Mouse (Mus musculus): ENCODE measurements at regions not wholly inside any gene's neighbourhood (a gene's known extent, or its start where the extent isn't known, plus 50 kb on each side); places are given as distances from the start of the nearest gene placed in this dataset.

- Histone ChIP-seq H3K9ac (no peak overlapping the region), H3K4me2 (no peak overlapping the region), H3K36me3 (no peaks in the 10 kb centered on the region), H3K4me3 (replicated peaks) (no peak overlapping the region), H3K27me3 (replicated peaks) (no peaks in the 10 kb centered on the region), H3K27ac (no peak overlapping the region), H3K4me1 (no peaks in the 10 kb centered on the region), H3K9me3 (no peaks in the 10 kb centered on the region)
- WGBS = 76% methylated on average over 5 of the region's 5 CpGs
- ATAC-seq (ENCODE audit: insufficient read depth, low FRiP score, low read depth) = no peak
These were observed 156.9 kb upstream of the Spred2 start for GRCm38 (mm10) chr11:19767316-19767715.

GRCm38 (mm10) chr11:19767871-19768270, 156.3 kb upstream of the Spred2 start:
- H3K27ac ChIP-seq = no peak overlapping the region
- no peak overlapping the region for H3K9ac ChIP-seq
- no peak overlapping the region for H3K4me2 ChIP-seq
- H3K4me3 ChIP-seq (replicated peaks) = no peak overlapping the region
- no peaks in the 10 kb centered on the region for H3K9me3 ChIP-seq
- no peaks in the 10 kb centered on the region for H3K36me3 ChIP-seq
- WGBS = 87% methylated on average over 9 of the region's 9 CpGs
- no peaks in the 10 kb centered on the region for H3K4me1 ChIP-seq
- no peaks in the 10 kb centered on the region for H3K27me3 ChIP-seq (replicated peaks)
- ATAC-seq (ENCODE audit: insufficient read depth, low FRiP score, low read depth) = no peak

- no peak for ATAC-seq (ENCODE audit: insufficient read depth, low FRiP score, low read depth)
- no peaks in the 10 kb centered on the region for H3K27me3 ChIP-seq (replicated peaks)
- H3K36me3 ChIP-seq = no peaks in the 10 kb centered on the region
- 90% methylated on average over 1 of the region's 1 CpGs for WGBS
- no peak overlapping the region for H3K9ac ChIP-seq
- no peaks in the 10 kb centered on the region for H3K9me3 ChIP-seq
- H3K27ac ChIP-seq = no peak overlapping the region
- no peak overlapping the region for H3K4me2 ChIP-seq
- H3K4me1 ChIP-seq = no peaks in the 10 kb centered on the region
- no peak overlapping the region for H3K4me3 ChIP-seq (replicated peaks)
These were observed 155.2 kb upstream of the Spred2 start for GRCm38 (mm10) chr11:19768962-19769361.

GRCm38 (mm10) chr11:19774010-19774409, 150.2 kb upstream of the Spred2 start:
- H3K4me2 ChIP-seq = no peak overlapping the region
- 47% methylated on average over 9 of the region's 9 CpGs for WGBS
- ATAC-seq (ENCODE audit: insufficient read depth, low FRiP score, low read depth) = no peak
- no peaks in the 10 kb centered on the region for H3K9me3 ChIP-seq
- no peak overlapping the region for H3K9ac ChIP-seq
- H3K27me3 ChIP-seq (replicated peaks) = no peaks in the 10 kb centered on the region
- H3K27ac ChIP-seq = no peak overlapping the region
- H3K36me3 ChIP-seq = no peaks in the 10 kb centered on the region
- H3K4me1 ChIP-seq = peaks cover 11% of the 10 kb centered on the region; the same call in 1 of the 2 replicates
- H3K4me3 ChIP-seq (replicated peaks) = no peak overlapping the region

- 82% methylated on average over 4 of the region's 4 CpGs for WGBS
- Histone ChIP-seq H3K9me3 (no peaks in the 10 kb centered on the region), H3K27me3 (replicated peaks) (no peaks in the 10 kb centered on the region), H3K9ac (no peak overlapping the region), H3K27ac (no peak overlapping the region), H3K36me3 (no peaks in the 10 kb centered on the region), H3K4me1 (peaks cover 11% of the 10 kb centered on the region; the same call in 1 of the 2 replicates), H3K4me3 (replicated peaks) (no peak overlapping the region), H3K4me2 (no peak overlapping the region)
- no peak for ATAC-seq (ENCODE audit: insufficient read depth, low FRiP score, low read depth)
These were observed 148.4 kb upstream of the Spred2 start for GRCm38 (mm10) chr11:19775741-19776140.

GRCm38 (mm10) chr11:19776473-19777200, 147.5 kb upstream of the Spred2 start:
- ATAC-seq (ENCODE audit: insufficient read depth, low FRiP score, low read depth) = no peak
- no peaks in the 10 kb centered on the region for H3K9me3 ChIP-seq
- H3K4me1 ChIP-seq = peaks cover 11% of the 10 kb centered on the region; the same call in 1 of the 2 replicates
- H3K4me3 ChIP-seq (replicated peaks) = no peak overlapping the region
- H3K27ac ChIP-seq = no peak overlapping the region; the same call in 1 of the 2 replicates
- no peaks in the 10 kb centered on the region for H3K36me3 ChIP-seq
- no peaks in the 10 kb centered on the region for H3K27me3 ChIP-seq (replicated peaks)
- H3K4me2 ChIP-seq = no peak overlapping the region
- no peak overlapping the region for H3K9ac ChIP-seq
- WGBS = 59% methylated on average over 9 of the region's 9 CpGs

- no peak overlapping the region for H3K9ac ChIP-seq
- WGBS = 84% methylated on average over 2 of the region's 2 CpGs
- ATAC-seq (ENCODE audit: insufficient read depth, low FRiP score, low read depth) = no peak
These were observed 146.0 kb upstream of the Spred2 start for GRCm38 (mm10) chr11:19778191-19778590.

GRCm38 (mm10) chr11:19785110-19785509, 139.1 kb upstream of the Spred2 start:
- Histone ChIP-seq H3K4me2 (no peak overlapping the region), H3K36me3 (no peaks in the 10 kb centered on the region)
- ATAC-seq (ENCODE audit: insufficient read depth, low FRiP score, low read depth) = no peak

More at GRCm38 (mm10) chr11:19778191-19778590, 146.0 kb upstream of the Spred2 start:
- no peaks in the 10 kb centered on the region for H3K36me3 ChIP-seq
- peaks cover 11% of the 10 kb centered on the region; the same call in 1 of the 2 replicates for H3K4me1 ChIP-seq
- H3K27ac ChIP-seq = no peak overlapping the region
- no peak overlapping the region for H3K4me3 ChIP-seq (replicated peaks)
- no peak overlapping the region for H3K4me2 ChIP-seq
- no peaks in the 10 kb centered on the region for H3K9me3 ChIP-seq
- no peaks in the 10 kb centered on the region for H3K27me3 ChIP-seq (replicated peaks)

GRCm38 (mm10) chr11:19796950-19797670, 127.1 kb upstream of the Spred2 start:
- no peak for ATAC-seq (ENCODE audit: insufficient read depth, low FRiP score, low read depth)
- Histone ChIP-seq H3K9me3 (no peaks in the 10 kb centered on the region), H3K9ac (no peak overlapping the region), H3K27me3 (replicated peaks) (no peaks in the 10 kb centered on the region), H3K27ac (no peak overlapping the region), H3K4me2 (no peak overlapping the region), H3K4me3 (replicated peaks) (no peak overlapping the region), H3K36me3 (no peaks in the 10 kb centered on the region), H3K4me1 (no peaks in the 10 kb centered on the region)
- WGBS = 77% methylated on average over 4 of the region's 4 CpGs

More at GRCm38 (mm10) chr11:19785110-19785509, 139.1 kb upstream of the Spred2 start:
- Histone ChIP-seq H3K9me3 (no peaks in the 10 kb centered on the region), H3K27me3 (replicated peaks) (no peaks in the 10 kb centered on the region), H3K4me3 (replicated peaks) (no peak overlapping the region), H3K27ac (no peak overlapping the region), H3K9ac (no peak overlapping the region), H3K4me1 (no peaks in the 10 kb centered on the region)
- WGBS = 73% methylated on average over 14 of the region's 14 CpGs

- no peak overlapping the region for H3K4me3 ChIP-seq (replicated peaks)
- no peaks in the 10 kb centered on the region for H3K27me3 ChIP-seq (replicated peaks)
- no peak overlapping the region for H3K4me2 ChIP-seq
- H3K9me3 ChIP-seq = no peaks in the 10 kb centered on the region
- ATAC-seq (ENCODE audit: insufficient read depth, low FRiP score, low read depth) = no peak
- no peaks in the 10 kb centered on the region for H3K36me3 ChIP-seq
- no peak overlapping the region for H3K9ac ChIP-seq
- H3K4me1 ChIP-seq = no peaks in the 10 kb centered on the region
- 73% methylated on average over 7 of the region's 7 CpGs for WGBS
- no peak overlapping the region for H3K27ac ChIP-seq
These were observed 114.8 kb upstream of the Spred2 start for GRCm38 (mm10) chr11:19809359-19809758.

- no peak for ATAC-seq (ENCODE audit: insufficient read depth, low FRiP score, low read depth)
- Histone ChIP-seq H3K4me2 (no peak overlapping the region), H3K27ac (no peak overlapping the region), H3K9me3 (no peaks in the 10 kb centered on the region), H3K27me3 (replicated peaks) (no peaks in the 10 kb centered on the region), H3K36me3 (no peaks in the 10 kb centered on the region), H3K9ac (no peak overlapping the region), H3K4me3 (replicated peaks) (no peak overlapping the region), H3K4me1 (no peaks in the 10 kb centered on the region)
- WGBS = 31% methylated on average over 12 of the region's 12 CpGs
These were observed 112.7 kb upstream of the Spred2 start for GRCm38 (mm10) chr11:19811271-19811991.

All from stomach, embryonic 15.5 days (tissue).